Mouse (Mus musculus) ES-Bruce4 (cell line): ENCODE results near the gene Pdzd2.

Source experiments
- CTCF ChIP-seq: IDR thresholded peaks from one replicate; pipeline ENCODE4 v1.8.1; 2011; ENCODE audit warnings: low read depth, low read length
- EP300 ChIP-seq: IDR thresholded peaks from 2 replicates; pipeline ENCODE4 v1.6.1; 2011; ENCODE audit warnings: low read depth, low read length; ENCODE audit not compliant: insufficient read depth
- POLR2A ChIP-seq: IDR thresholded peaks from one replicate; pipeline ENCODE4 v1.8.1; 2011; ENCODE audit warnings: low read length; ENCODE audit not compliant: insufficient read depth

GRCm38 (mm10) chr15:12622701-12623100, 117.0 kb downstream of the Pdzd2 start:
- TF ChIP-seq EP300: no peak
- no peak for TF ChIP-seq CTCF
- no peak for TF ChIP-seq POLR2A
